Mouse (Mus musculus) thymus, postnatal 14 days (tissue): Measurements from ENCODE around the gene BC037034.
"Not testable (repeated sequence)": the region's sequence is repeated elsewhere in the genome, so short reads cannot be mapped to it uniquely, and the experiment has no call there.

Experiments used
- DNase-seq: peaks from one replicate; pipeline ENCODE4 v3.0.0; 2021

BC037034 gene

DNA sequence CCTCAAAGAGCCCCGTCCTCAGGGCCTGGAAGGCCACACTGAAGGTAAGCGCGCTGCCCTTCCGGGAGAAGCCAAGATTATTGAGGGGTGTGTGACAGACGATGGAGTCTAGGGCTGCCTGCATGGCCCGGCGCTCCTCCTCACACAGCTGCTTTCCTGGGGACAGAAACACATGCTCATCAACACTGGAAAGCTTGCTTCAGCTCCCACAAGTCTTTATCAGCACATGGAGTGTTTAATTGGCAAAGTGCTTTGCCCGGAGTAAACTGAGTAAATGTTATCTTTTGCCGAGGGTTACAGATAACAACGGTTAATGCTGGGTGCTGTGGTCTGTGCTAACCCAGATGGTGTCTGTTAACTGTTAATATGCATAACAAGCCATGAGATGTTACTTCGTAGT is 3.0 kb downstream of the BC037034 start:
- DNase-seq = peak; percentile 1

DNA sequence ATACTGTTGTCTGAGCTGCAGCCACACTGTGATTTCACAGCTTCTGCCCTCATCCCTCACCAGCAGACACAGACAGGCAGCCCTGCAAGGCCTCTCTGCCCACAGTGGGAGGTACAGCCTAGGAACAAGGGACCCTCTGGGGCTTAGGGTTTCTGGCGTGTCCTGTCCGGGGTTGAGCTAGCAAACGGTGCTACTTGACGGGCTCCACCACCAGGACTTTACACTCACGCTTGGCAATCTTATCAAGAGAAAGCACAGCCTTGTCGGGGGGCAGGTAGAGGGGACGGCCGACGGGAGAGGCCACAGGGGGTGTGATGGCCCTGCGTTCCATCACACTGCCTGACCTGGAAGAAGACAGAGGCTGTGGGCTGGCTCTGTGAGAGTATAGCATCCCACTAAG is 3.8 kb downstream of the BC037034 start:
- no peak for DNase-seq

DNA sequence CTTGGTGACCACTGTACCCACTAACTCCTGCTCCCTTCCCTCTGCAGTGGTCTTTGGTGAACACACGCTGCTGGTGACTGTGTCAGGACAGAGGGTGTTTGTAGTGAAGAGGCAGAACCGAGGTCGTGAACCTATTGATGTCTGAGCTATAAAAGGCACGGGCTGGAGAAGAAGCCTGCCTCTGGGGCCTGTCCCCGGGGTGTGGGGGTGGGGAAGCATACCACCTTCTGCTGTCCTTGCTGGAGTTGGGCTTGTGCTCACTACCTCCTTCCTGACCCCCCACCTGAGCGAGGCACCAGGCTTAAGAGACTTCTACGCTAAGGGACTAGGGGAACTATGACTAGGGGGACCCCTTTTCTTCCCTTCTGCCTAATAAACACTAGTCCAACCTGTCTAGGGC is 4.8 kb downstream of the BC037034 start:
- no peak for DNase-seq

DNA sequence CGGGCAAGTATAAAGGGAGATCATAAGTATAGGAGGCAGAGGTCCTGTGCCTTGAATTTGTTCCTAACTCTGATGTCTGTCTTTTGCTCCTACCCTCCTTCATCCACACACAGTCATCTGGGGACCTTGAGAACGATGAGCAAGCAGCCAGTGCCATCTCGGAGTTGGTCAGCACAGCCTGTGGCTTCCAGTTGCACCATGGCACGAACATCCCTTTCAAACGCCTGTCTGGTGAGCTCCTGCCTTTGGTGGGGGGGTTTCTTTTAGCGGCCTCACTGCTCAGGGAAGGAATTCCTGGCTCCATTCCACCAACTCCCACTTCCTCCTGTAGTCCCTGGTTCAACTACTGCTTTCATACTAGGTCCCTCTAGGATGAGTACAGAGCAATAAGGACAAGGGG is 5.3 kb downstream of the BC037034 start:
- DNase-seq = no peak

DNA sequence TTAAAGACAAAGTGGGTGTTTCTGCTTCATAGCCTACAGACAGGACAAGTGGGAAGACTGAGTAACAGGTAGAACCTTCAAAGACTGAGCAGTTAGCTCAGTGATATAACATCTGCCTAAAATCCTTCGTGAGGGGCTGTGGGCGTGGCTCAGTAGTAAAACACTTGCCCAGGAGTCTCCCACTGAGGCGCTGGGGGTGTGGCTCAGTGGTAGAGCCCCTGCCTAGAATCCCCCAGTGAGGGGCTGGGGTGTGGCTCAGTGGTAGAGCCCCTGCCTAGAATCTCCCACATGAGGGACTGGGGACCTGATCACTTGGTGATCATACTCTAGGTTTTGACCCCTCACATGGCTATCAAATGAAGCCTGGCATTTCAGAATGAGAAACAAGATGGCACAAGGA is 5.8 kb downstream of the BC037034 start:
- no peak for DNase-seq

DNA sequence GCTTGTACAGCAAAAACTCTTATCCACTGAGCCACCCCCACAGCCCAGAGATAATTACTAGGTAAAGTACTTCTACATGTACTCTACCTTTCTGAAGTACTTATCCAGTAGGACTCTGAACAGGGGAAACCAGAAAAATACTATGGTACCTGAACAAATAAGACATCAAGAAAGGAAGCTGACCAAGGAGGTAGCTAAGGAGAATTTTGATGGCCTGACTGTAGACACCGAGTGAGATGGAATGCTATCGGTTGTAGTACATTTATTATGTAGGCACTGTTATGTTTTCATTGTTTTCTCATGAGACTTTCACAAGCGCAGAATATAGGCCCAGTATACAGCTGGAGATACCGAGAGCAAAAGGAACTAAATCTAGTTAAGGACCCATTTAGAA is 6.3 kb downstream of the BC037034 start:
- DNase-seq = no peak

DNA sequence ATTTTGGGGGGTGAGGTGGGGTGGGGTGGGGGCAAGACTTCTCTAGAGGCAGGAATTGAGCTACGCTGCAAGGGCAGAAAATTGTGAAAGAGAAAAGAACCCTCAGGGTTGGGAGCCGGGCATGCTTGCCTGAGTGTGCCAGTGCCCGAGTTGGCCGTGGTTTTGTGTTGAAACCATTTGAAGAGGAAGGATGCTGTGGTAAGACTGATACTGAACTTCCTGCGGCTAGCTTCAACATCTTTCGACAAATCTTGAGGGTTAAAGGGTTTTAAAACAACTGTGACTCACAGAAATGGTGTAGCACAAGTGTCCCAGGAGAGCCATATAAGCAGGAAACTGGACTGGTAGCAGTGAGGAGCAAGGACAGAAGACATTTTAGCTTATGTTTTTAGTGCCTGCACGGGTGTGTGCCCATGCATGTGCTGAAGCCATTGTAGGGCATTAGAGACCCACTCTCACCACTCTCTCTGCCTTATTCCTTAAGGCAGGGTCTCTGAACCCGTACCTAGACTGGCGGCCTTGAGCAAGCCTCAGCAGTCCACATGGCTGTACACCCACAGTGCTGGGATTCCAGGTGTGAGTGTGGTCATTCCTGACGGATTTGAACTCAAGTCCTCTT is 6.8 kb downstream of the BC037034 start:
- no peak for DNase-seq

DNA sequence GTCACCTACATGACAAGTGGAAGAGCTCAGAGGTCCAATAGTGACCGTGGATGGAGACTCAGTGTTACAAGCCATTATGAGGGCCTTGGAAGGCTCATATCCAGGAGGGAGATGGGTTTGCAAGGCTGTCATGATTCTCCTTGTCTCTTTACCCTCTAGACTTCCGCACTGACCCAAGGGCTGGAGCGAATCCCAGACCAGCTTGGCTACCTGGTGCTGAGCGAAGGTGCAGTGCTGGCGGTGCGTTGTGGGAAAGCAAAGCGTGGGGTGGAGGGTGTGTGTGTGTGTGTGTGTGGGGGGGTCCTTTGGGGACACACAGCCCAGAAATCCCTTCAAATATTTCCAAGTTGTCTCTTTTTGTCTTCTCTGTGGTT is 7.8 kb downstream of the BC037034 start:
- no peak for DNase-seq

DNA sequence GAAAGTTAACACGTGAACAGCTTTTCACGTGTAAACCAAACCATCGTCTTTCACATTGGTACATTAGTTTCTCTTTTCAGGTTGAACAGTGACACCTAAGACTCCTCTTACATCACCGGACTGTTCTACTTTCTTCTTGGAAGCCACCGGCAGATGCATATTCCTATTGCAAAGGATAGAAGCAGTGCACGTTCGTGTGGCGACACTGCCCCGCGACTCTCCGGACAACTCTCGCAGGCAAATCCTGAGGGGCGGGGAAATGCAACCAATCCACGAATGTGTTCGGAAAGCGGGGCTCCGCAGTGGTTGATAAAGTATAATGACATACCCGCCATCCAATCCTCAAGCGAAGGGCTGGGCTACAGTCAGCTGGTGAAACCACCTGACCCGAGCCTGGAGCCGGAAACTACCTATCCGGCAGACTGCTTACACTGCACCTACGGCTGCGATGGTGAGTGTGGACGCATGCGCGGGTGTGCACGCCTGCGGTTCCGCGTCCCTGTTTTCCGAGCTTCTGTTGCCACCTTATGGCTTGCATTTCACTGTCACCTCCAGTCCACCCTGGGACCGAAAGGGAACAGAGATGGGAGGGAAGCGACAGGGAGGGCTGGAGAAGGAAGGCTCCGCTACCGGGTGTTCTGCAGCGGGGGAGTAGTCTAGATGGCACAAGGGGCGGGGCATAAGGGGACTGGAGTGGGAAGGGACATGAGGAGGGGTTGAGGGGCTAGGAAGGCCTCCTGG is 8.3 kb downstream of the BC037034 start, which contains the start of gene Lamtor4:
TSS of gene Lamtor4 (plus strand) at position 130 of the 741 bp plus-strand sequence.
- peak; percentile 92 for DNase-seq

DNA sequence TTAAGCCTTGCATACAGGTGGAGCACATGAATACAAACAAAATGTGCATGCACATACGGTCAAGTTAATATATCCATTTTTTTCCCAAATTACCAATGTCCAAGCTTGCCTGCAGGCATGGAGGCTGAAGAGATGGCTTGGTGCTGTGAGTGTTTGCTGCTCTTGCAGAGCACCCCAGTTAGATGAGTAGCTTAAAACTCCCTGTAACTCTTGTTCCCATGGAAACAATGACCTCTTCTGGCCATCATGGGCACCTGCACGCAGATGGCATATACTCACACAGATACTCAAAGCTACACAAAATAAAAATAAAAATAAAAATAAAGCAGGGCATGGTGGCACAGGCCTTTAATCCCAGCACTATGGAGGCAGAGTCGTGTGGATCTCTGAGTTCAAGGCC is 10.8 kb downstream of the BC037034 start:
- DNase-seq = no peak

DNA sequence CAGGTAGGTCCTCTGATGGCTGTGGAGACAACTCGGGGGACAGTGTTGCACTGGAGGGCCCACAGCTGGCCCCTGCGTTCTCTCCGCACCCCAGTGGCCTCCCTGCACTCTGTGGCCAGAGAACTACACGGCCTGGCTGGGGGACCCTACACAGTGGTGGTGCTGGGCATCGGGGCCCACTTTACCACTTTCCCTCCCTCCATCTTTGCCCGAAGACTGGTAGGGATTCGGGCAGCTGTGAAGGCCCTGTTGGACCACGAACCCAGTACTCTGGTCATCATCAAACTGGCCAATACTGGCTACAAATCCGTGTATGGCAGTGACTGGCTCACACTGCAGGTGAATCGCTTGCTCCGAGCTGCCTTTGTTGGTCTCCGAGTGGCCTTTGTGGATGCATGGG is 12.7 kb downstream of the BC037034 start:
- DNase-seq = no peak

DNA sequence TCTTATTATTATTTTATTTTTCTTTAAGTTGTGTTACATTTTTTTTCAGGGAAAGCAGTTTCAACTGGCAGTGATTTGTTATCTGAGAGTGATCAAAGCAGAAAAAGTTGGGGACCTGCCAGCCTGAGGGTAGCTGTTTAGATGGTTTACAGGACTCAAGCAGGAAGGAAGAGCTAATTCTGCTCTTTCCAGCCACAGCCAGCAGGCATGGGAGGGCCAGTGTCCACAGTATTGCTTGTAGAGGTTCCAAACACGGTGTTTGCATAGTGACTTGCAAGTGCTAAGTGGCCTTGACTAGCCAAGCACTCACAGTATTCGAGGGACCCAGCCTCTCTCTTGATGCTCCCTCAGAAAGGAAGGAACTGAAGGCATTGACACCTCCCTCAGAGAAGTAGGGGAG is 22.3 kb downstream of the BC037034 start:
- DNase-seq = no peak

DNA sequence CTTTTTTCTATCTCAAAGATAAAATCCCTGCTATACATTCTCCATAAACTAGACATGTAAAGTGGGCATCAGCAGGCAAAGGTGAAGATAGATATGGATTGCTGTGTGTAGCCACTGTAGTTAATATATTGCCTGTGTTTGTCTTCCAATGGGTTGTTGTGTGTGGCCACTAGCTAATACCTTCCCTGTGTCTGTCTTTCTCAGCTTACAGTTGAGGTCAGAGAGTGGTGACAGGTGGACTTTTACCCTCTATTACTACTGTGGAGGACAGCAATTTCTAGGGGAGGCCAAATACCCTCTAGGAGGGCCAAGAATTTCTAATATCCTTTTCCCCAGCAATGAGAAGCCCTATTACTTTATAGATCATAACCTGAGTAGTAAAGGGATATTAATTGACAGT is 29.6 kb downstream of the BC037034 start:
- no peak for DNase-seq

DNA sequence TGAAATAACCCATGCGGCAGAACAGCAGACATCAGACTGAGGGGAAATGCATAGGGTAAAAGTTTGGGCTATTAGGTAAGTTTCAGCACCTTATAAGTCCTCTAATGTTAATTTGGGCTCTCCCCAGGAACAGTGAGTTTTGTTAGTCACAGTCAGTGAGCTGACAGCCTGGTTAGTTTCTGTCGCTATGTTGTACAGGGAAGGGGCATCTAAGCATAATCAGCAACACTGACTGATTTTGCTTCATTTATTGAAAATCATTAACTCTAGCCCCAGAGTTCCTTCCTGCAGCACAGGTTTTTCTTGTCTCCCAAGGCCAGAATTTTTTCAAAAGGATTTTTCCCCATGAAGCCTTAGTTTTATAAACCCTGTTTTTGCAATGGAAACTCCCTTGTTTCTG is 30.1 kb downstream of the BC037034 start:
- no peak for DNase-seq

DNA sequence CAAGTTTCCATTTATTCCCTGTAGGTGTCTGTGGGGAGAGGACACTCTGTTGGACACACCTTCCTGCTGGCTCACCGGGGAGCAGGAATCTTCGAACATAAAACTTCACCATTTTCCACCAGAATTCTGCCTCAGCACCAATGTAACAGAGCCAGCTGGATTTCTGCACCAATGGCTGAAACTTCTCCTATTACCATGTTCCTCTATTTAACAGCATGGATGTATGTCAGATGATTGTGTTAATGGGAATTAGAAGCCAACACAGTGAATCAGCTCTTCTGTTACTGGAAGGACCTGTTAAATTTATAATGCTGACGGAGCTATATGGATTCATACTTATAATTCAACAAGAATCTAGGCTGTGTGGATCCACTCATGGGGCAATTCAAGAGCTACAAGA is 34.3 kb downstream of the BC037034 start:
- DNase-seq = no peak

DNA sequence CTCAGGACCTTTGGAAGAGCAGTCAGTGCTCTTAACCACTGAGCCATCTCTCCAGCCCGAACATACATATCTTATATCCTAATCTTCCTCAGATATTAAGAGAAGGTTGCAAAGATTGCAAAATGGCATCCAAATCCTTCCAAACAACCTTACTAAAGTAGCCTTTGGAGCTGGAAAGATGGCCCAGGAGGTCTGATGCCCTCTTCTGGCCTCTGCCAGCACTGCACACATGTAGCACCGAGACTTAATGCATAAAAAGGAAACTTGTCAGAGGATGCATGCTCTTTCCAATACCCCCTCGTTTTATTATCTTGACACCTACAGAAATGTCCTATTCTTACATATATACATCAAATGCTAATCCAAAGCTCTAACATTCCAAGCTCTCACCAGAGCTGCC is 35.8 kb downstream of the BC037034 start:
- peak; percentile 62 for DNase-seq

DNA sequence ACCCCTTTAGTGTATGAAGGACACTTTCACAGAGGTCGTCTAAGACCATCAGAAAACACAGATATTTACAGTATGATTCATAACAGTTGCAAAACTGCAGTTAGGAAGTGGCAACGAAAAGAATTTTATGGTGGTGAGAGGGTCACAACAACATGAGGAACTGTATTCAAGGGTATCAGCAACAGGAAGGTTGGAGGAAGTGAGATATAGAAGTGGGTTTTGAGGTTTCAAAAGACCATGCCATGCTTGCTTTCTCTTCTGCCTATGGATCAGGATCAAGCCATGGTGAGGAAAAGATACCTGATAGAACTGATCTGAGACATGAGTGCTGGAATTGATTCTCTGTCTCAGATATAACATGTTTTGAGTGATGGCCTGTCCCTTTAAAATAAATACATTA is 36.5 kb downstream of the BC037034 start:
- DNase-seq = no peak

DNA sequence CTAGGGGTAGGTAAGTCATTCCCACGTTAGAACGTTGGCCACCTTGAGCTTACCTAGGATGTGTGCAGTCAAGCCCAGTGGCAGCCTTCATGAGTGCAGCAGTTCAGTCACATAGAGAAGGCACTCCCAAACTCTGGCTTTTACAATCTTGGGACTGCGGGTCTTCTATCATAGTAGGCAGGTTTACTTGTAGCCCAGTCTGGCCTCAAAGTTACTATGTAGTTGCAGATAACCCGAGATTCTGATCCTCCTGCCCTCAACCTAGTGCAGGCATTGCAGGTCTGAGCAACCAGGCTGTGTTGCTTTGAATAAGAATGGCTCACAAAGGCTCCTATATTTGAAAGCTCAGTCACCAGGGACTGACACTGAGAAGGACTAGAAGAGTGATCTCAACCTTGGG is 37.3 kb downstream of the BC037034 start:
- no peak for DNase-seq

DNA sequence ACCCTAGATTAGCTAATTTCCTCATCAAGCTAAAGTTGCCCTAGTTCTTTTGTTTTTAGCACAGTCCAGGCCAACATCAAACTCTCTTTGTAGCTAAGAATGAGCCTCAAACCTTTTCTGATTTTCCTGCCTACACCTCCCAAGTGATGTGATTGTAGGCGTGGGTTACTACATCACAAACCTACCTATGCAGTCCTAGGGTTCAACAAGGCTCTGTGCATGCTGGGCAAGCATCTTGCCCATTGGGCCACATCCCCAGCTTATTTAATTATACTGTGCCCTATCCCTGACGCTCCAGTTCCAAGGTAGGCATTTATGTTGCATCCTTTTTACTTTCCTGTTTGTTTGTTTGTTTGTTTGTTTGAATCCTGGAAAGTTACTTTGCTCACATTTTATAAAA is 38.1 kb downstream of the BC037034 start, which contains the start of gene Nxpe5:
TSS of gene Nxpe5 (plus strand) at position 199 of the 400 bp plus-strand sequence.
- no peak for DNase-seq

DNA sequence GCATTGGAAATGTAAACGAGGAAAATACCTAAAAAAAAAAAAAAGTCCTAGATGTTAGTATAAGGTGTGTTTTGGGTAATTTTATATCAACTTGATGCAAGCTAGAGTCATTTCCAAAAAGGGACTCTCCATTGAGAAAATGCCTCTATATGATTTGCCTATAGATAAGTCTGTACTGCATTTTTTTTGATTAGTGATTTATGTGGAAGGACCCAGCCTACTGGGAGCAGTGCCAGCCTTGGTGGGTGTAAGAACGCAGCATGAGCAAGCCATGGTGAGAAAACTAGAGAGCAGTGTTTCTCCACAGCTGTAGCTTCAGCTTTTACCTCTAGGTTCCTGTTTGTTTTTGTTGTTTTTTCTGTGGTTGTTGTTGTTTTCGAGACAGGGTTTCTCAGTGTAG is 40.5 kb downstream of the BC037034 start:
- no peak for DNase-seq

DNA sequence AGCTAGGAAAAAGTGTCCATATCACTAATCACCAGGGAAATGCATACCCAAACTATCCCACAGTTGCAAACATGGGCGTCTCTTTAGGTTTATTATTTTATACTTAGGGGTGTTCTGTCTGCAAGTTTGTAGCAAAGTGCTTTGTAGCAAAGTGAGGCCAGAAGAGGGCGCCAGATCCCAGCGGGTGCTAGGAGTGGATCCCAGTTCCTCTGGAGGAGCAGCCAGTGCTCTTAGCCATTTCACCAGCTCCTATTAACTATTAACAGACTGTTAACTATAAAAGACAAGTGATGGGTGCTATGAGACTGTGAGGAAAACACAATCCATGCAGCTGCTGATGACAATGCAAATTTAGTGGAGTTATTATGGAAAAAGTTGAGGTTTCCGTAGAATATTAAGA is 41.7 kb downstream of the BC037034 start:
- DNase-seq = peak; percentile 87

DNA sequence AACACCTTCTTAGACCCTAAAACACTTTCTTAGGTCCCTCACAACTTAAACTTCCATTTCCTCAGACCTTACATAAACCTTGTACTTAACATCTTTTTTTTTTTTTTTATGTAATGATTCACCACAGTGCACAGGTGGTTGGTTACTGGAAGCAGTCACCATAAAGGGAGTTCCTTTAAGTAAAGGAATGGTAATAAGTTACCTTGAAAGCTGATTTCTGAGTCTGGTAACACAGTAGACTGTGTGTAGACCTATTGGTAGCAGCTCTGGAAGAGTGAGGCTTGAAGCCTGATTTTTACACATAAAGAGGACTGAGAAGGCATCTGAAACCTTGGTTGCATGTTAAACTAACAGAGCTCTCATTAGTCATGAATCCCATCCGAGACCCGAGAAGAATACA is 44.0 kb downstream of the BC037034 start:
- no peak for DNase-seq

DNA sequence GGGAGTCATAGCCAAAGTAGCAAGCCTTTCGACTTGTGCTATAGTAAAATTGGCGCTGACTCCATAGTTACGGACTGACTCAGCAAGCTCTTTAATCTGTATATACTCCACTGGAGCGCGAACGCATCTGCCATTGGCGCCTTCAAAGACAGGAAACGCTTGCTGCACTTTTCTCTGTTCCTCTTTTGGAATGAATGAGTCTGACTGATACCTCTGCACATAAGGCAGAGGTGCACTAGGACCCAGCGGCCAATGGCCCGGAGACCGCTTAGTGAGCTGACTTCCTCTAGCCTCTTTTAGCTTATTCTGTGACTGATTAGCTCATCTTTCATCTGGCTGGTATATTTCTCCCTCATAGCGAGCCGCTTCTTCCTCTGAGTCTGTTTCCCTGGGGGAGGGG is 47.2 kb downstream of the BC037034 start:
- DNase-seq = not testable (repeated sequence)
